Mouse (Mus musculus) heart, postnatal 36 days (tissue): Measurements from ENCODE around the gene Zcchc2. TPM values are rescaled to one million over a fixed set of nuclear protein-coding genes. Genes with fewer than 3 reads are reported as not detected.

Source experiments
- DNase-seq, 2 experiments: peaks; one replicate each; pipeline ENCODE4 v3.0.0; 2021 to 2022
- intact Hi-C: fragments of 180-260 bp; cut with DNase I; formaldehyde crosslinking; loops from one replicate; pipeline ENCODE4 v1.15.1; 2025
- total RNA-seq, 2 experiments: library from RNA; stranded (reverse); gene quantifications; 2 replicates each; pipeline ENCODE4 v1.2.3; 2021

The Zcchc2 gene
- total RNA-seq, 2 experiments from 2014 or later, result 9.8 to 10.4 TPM

DNA sequence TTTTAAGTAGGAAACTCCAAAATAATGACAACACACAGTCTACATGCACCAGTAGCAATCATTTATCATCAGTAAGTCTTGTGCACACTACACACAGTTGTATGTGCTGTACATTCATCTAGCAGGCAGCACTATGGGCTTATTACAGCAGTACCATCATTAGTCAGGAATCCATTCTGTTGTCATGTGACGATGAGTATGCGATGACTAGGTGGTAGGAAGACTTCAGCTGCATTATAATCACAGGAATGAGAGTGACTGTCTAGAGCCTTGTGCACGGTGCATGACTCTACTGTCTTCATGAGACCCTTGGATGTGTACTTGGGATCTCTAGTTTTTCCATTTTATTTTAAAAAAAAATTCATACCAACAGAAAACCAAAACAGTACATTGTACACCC, 6.0 kb upstream of the Zcchc2 start:
- no peak for DNase-seq
- intact Hi-C loops, result no loop called here

DNA sequence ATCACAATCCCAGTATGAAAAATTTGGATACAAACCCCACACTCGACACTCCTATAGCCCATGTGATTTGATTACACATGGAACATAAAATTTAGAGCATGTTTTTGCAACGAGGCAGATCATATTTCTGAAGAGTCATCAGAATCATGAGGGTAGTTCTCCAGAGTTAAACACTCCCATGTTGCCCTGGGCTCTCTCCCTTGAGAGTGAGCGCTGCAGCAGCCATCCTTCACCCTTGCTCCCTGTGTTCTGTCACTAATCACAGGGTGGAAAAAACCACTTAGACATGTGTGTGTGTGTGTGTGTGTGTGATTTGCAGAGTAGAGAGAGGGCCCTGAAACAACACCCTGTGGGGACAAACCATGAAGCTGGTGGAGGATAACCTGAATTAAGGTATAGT, 2.0 kb upstream of the Zcchc2 start:
- no peak for DNase-seq
- intact Hi-C loops, result loop anchor here (5.0 kb wide), 1 partner anchor 184 kb away; the partner anchor contains the start of gene Phlpp1

DNA sequence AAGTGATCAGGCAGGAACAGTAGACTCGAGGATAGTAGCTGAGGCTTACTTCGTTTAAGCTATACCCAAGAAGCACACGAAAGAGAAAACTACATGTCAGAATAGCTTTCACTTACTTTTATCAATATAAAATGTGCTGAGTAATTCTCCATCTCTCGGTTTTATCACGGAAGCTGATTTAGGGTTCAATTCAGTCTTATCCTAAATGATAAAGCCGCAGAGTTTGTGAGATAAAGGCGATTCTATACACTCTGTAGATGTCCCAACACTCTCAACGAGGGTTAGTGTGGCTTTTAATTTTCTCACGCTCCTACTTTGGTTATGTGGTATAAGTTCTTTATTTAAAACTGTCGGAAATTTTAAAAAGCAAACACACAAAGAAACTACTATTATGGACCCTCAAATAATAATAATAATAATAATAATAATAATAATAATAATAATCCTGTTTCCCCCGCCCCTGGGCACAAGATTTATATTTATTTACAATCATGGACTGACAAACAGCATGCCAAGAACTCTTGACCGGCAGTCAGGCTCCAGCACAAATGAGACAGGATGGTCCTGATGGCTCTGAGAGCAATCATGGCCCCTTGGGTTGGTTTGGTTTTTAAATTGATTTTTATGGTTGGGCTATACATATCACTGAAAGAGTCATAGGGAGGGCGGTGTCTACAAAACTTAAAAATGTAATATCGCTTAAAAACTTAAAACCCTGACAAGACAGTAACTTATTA, 1.1 kb upstream of the Zcchc2 start:
- intact Hi-C loops, result loop anchor here (5.0 kb wide), 1 partner anchor 183 kb away; the partner anchor contains the start of gene Phlpp1

DNA sequence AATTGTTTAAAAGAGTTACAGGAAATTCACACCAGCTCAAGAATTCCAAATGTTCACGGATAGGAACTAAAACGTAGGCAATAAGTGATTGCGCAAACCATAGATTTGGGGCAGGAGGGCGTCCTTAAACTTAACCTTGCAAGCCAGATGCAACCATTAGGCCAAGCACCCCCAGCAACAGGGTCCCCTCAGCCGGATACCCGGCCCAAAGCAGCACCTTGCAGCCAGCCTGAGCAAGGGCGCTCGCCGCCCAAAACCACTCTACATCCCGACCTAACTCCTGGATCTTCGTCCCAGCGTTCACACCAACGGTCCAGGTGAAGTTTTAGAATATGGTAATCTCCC, 594 bp upstream of the Zcchc2 start:
- no peak for DNase-seq
- intact Hi-C loops, result loop anchor here (5.0 kb wide), 1 partner anchor 183 kb away; the partner anchor contains the start of gene Phlpp1

More for the DNA sequence above, 1.1 kb upstream of the Zcchc2 start:
- DNase-seq, result no peak

DNA sequence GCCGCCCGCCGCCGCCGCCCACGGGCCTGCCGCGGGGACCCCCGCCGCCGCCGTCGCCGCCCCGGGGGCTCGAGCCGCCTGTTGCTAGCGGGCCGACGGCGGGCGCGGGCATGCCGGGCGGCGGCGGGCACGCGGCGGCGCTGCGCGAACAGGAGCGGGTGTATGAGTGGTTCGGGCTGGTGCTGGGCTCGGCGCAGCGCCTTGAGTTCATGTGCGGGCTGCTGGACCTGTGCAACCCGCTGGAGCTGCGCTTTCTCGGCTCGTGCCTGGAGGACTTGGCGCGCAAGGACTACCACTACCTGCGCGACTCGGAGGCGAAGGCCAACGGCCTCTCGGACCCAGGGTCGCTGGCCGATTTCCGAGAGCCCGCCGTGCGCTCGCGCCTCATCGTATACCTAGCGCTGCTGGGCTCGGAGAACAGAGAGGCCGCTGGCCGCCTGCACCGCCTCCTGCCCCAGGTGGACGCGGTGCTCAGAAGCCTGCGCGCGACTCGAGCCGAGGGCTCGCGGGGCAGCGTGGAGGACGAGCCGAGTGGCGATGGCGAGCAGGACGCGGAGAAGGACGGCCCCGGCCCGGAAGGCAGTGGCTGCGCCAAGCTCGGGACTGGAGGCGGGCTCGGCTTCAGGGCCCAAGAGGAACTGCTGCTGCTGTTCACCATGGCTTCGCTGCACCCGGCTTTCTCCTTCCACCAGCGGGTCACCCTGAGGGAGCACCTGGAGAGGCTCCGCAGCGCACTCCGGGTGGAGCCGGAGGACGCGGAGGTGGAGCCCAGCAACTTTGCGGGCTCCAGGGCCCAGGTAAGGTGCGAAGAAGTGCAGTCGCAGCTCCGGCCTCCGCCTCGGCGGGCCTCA, 930 bp downstream of the Zcchc2 start:
- intact Hi-C loops, result loop anchor here (2.0 to 10.0 kb wide), 3 partner anchors 100 to 766 kb away; partner anchors contain the start of genes Kdsr, Pign and Relch
- DNase-seq, result peak; percentile 73 to 82

- DNase-seq, result no peak
- intact Hi-C loops, result loop anchor here (2.0 to 10.0 kb wide), 3 partner anchors 101 to 765 kb away; partner anchors contain the start of genes Kdsr, Pign and Relch
Measured at GRCm38 (mm10) chr1:105991931-105992837, 2.0 kb downstream of the Zcchc2 start.

DNA sequence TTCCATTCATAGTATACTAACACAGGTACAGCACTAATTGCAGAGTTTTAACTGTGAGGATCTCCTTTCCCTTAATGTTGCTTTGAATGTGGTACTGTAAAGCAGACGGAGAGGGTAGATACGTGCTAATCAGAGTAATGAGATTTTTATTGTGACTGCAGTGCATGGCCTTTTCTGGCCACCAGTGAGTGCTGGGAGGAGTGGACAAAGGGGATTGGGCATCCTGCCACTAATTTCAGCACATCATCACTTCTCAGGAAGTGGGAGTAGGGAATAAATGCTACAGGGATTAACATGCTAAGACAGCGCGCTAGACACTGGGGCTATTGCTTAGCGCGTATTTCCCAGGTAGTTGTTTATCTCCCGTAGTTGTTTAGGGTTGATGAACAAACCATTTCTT, 3.0 kb downstream of the Zcchc2 start:
- intact Hi-C loops, result loop anchor here (5.0 to 10.0 kb wide), 2 partner anchors 328 to 764 kb away; partner anchors contain the start of genes Kdsr, Pign and Relch
- peak; percentile 39 to 58 for DNase-seq

GRCm38 (mm10) chr1:105993601-105994209, 3.5 kb downstream of the Zcchc2 start:
- intact Hi-C loops, result loop anchor here (5.0 to 10.0 kb wide), 2 partner anchors 329 to 764 kb away; partner anchors contain the start of genes Kdsr, Pign and Relch
- DNase-seq, result peak; percentile 83 to 89

GRCm38 (mm10) chr1:105995966-105996365, 5.8 kb downstream of the Zcchc2 start:
- intact Hi-C loops, result loop anchor here (10.0 kb wide), 1 partner anchor 331 kb away; the partner anchor contains the start of genes Pign and Relch

DNA sequence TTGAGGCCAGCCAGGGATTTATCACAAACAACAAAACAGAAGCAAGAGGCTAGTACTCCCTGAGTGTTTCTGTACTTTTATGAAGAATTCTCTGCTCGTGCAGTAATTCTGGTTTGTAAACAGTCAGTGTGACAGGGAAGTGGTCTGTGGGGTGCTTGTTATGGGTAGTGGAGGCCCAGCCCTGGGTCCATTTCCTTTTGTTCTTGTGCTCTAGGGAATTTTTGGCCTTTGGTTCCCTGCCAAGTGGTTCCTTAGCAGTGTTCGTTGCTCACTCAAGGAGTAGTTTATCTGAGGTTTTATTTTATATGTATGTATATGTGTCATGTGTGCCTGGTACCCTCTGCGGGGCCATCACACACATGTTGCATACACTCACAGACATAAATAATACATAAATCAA, 7.1 kb downstream of the Zcchc2 start:
- DNase-seq, result peak; percentile 27 to 34
- intact Hi-C loops, result loop anchor here (10.0 kb wide), 1 partner anchor 332 kb away; the partner anchor contains the start of genes Pign and Relch

More at GRCm38 (mm10) chr1:105995966-105996365, 5.8 kb downstream of the Zcchc2 start:
- DNase-seq, result no peak

DNA sequence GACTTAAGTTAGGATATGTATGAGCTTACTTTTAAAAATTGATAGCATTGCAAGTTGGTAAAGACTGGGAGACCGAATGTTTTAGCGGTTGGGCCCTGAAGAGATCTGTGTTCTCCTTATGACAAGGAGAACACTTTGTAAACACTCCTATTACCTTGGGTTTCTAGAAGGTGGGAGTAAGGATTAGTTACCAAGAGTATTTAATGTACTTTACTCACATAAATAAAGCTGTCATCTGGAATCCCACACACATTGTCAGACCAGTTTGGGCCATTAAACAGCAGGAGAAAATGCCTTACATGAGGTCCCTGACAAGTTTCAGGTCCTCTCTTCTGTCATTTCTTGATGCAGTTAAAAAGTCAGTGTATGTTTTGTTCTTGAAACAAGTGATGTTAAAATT, 9.6 kb downstream of the Zcchc2 start:
- intact Hi-C loops, result loop anchor here (10.0 kb wide), 1 partner anchor 335 kb away; the partner anchor contains the start of genes Pign and Relch

DNA sequence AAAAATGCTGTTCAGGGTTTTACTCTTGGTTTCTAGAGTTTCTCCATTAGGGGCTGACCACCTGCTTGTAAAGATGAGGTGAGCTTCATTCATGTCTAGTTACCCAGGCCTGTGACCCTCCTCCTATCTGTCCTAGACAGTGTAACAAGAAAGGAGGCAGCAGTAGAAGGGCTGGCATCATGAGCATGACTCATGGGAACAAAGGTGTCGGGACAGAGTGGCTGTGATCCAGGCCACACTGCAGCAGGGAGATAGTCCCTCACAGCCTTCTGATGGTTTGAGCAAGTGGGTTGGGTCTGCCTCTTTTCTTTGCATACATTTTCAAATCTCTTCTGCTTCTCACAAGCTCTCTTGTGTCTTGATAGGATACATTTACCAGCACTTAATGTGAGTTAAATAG, 17.4 kb downstream of the Zcchc2 start:
- intact Hi-C loops, result loop anchor here (2.0 kb wide), 1 partner anchor 23 kb away; no protein-coding TSS in a partner anchor
- no peak for DNase-seq

More for the DNA sequence above, 9.6 kb downstream of the Zcchc2 start:
- no peak for DNase-seq

- intact Hi-C loops, result no loop called here
- DNase-seq, result no peak
Measured at GRCm38 (mm10) chr1:106011097-106011496, 20.9 kb downstream of the Zcchc2 start.

DNA sequence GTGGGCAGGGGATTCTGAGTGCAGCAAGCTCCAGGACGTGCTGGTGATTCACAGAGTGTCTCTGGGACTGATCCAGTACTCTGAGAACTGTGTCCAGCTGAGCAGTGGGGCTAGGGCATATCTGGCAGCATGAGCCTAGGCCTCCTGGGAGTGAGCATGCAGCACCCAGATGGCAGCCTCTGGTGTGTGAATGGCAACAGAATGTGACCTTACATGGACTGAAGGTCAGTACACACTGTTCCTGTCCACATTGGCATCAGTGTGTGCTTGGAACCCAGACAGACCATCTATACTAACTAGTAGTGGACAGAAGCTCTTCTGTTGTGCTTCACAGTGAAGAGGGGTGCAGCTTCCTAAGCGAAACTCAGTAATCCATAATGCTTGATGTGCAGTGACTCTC, 23.6 kb downstream of the Zcchc2 start:
- intact Hi-C loops, result no loop called here
- DNase-seq, result no peak

- intact Hi-C loops, result loop anchor here (5.0 kb wide), 1 partner anchor 124 kb away; no protein-coding TSS in a partner anchor
- DNase-seq, result no peak
Measured at GRCm38 (mm10) chr1:106016262-106016661, 26.1 kb downstream of the Zcchc2 start.

- intact Hi-C loops, result loop anchor here (5.0 kb wide), 1 partner anchor 128 kb away; no protein-coding TSS in a partner anchor
- no peak for DNase-seq
Measured at GRCm38 (mm10) chr1:106019854-106020253, 29.6 kb downstream of the Zcchc2 start.

- DNase-seq, result no peak
- intact Hi-C loops, result no loop called here
Measured at GRCm38 (mm10) chr1:106022998-106023397, 32.8 kb downstream of the Zcchc2 start.

DNA sequence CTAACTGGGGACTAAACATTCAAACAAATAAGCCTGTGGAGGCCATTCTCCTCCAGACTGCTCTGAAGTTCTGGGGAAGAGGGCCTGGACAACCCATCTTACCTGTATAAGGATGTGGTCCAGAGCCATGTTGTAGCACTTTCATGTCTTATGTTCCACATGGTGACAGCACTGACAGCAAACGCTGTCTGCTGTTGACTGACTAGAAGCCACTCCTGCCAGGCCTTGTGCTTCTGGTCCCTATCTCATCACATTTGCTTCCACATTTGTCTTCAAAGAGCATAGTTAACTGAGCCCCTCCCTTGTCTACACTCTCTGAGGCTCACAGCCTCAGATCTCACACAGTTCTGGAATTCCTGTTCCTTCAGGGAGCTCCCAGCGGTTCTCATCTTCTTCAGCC, 34.0 kb downstream of the Zcchc2 start:
- DNase-seq, result no peak
- intact Hi-C loops, result no loop called here

GRCm38 (mm10) chr1:106024778-106025177, 34.6 kb downstream of the Zcchc2 start:
- intact Hi-C loops, result no loop called here
- no peak for DNase-seq
